Mouse (Mus musculus): ENCODE measurements around the gene Lrrc51.
"Not testable (repeated sequence)": the region's sequence is repeated elsewhere in the genome, so short reads cannot be mapped to it uniquely, and the experiment has no call there.

Lrrc51 gene

GRCm38 (mm10) chr7:101937569-101937968, 3.9 kb upstream of the Lrrc51 start:
- no peak for DNase-seq

- no peak for DNase-seq
These were observed 3.3 kb upstream of the Lrrc51 start for GRCm38 (mm10) chr7:101936996-101937395.

GRCm38 (mm10) chr7:101935957-101936356, 2.3 kb upstream of the Lrrc51 start:
- no peak for DNase-seq

- peak; percentile 39 for DNase-seq
These were observed 395 bp downstream of the Lrrc51 start for GRCm38 (mm10) chr7:101933300-101933699.

- DNase-seq = no peak
These were observed 1.1 kb downstream of the Lrrc51 start for GRCm38 (mm10) chr7:101932551-101932950.

- DNase-seq = no peak
These were observed 5.6 kb downstream of the Lrrc51 start for GRCm38 (mm10) chr7:101928093-101928492.

GRCm38 (mm10) chr7:101925892-101926291, 7.8 kb downstream of the Lrrc51 start:
- DNase-seq = not testable (repeated sequence)

- peak; percentile 80 for DNase-seq
These were observed 15.6 kb downstream of the Lrrc51 start for GRCm38 (mm10) chr7:101918071-101918470.

- DNase-seq = peak; percentile 9
These were observed 21.7 kb downstream of the Lrrc51 start for GRCm38 (mm10) chr7:101911982-101912381.

GRCm38 (mm10) chr7:101910138-101910537, 23.6 kb downstream of the Lrrc51 start:
- no peak for DNase-seq

- DNase-seq = peak; percentile 50
These were observed 25.3 kb downstream of the Lrrc51 start for GRCm38 (mm10) chr7:101908367-101908766.

- peak; percentile 23 for DNase-seq
These were observed 27.0 kb downstream of the Lrrc51 start for GRCm38 (mm10) chr7:101906696-101907095.

- DNase-seq = no peak
These were observed 27.4 kb downstream of the Lrrc51 start, which contains the start of gene Tomt for GRCm38 (mm10) chr7:101906287-101906681. Tomt (minus strand) TSS chr7:101906359.

- peak; percentile 100 for DNase-seq
These were observed 28.0 kb downstream of the Lrrc51 start, which contains the start of gene Lamtor1 for GRCm38 (mm10) chr7:101905561-101906286. Lamtor1 (plus strand) TSS chr7:101905904.

GRCm38 (mm10) chr7:101902846-101903245, 30.8 kb downstream of the Lrrc51 start:
- no peak for DNase-seq

- no peak for DNase-seq
These were observed 31.7 kb downstream of the Lrrc51 start for GRCm38 (mm10) chr7:101901969-101902368.

- no peak for DNase-seq
These were observed 33.2 kb downstream of the Lrrc51 start for GRCm38 (mm10) chr7:101900331-101901097.

- peak; percentile 97 for DNase-seq
These were observed 37.3 kb downstream of the Lrrc51 start for GRCm38 (mm10) chr7:101896104-101897066.

GRCm38 (mm10) chr7:101895695-101896094, 38.0 kb downstream of the Lrrc51 start:
- DNase-seq = no peak

GRCm38 (mm10) chr7:101888460-101888859, 45.2 kb downstream of the Lrrc51 start:
- no peak for DNase-seq

GRCm38 (mm10) chr7:101886274-101886673, 47.4 kb downstream of the Lrrc51 start:
- DNase-seq = no peak

GRCm38 (mm10) chr7:101884160-101884559, 49.5 kb downstream of the Lrrc51 start:
- no peak for DNase-seq

Data from kidney, postnatal 10 days (tissue).